Mouse (Mus musculus): ENCODE data around the gene Dock10.

Dock10 gene

DNA sequence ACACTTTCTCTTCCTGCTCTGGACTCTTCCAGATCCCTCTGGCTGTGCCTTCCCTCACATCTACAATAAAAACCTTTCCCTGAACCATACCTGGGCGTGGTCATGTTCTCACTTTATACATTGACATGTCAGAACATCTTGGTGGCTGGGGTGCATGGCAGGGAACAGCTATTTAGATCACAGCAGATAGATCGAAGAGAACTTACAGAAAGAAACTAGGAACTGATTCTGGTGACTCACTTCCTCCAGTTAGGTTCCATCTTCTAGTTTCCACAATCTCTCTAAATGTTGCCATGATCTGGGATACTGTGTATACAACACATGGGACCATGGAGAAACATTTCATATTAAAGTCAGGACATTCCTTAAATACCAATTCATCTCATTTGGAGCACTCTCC is 304.4 kb downstream of the Dock10 start:
- DNase-seq = no peak

- no peak for DNase-seq
Measured at GRCm38 (mm10) chr1:80451914-80452549, 306.3 kb downstream of the Dock10 start.

Measured in kidney, adult 8-10 months (tissue).